Mouse (Mus musculus) limb, embryonic 14.5 days (tissue): Measurements from ENCODE around the gene Alg14. TPM values are rescaled to one million over a fixed set of nuclear protein-coding genes. Genes with fewer than 3 reads are reported as not detected.

Experiments used
- ATAC-seq: fragments of 200-750 bp; cut with Nextera tagmentation; 2 replicates; pipeline ENCODE4 v1.8.0; 2017; ENCODE audit warnings: low read depth, moderate number of reproducible peaks, moderate TSS enrichment; ENCODE audit not compliant: low FRiP score
- DNase-seq: peaks from one replicate; pipeline ENCODE4 v3.0.0-alpha.2; 2015; ENCODE audit warnings: low spot score
- H3K27ac ChIP-seq: fragments of 300-500 bp; sonication (generic); replicated peaks from 2 replicates; pipeline ENCODE4 v1.5.1; 2014; ENCODE audit warnings: low read depth, mild to moderate bottlenecking, low read length, moderate library complexity, mixed read lengths
- H3K27me3 ChIP-seq: fragments of 300-500 bp; sonication (generic); 2 replicates; pipeline ENCODE4 v1.6.1; 2014; ENCODE audit warnings: low read length, mixed read lengths; ENCODE audit not compliant: control insufficient read depth, insufficient read depth
- H3K36me3 ChIP-seq: fragments of 300-500 bp; sonication (generic); 2 replicates; pipeline ENCODE4 v1.6.1; 2014; ENCODE audit warnings: mild to moderate bottlenecking, low read length, moderate library complexity, mixed read lengths; ENCODE audit not compliant: control insufficient read depth, insufficient read depth
- H3K4me1 ChIP-seq: fragments of 300-500 bp; sonication (generic); 2 replicates; pipeline ENCODE4 v1.6.1; 2014; ENCODE audit warnings: antibody characterized with exemption, low read length, mixed read lengths; ENCODE audit not compliant: control insufficient read depth, insufficient read depth
- H3K4me2 ChIP-seq: fragments of 300-500 bp; sonication (generic); replicated peaks from 2 replicates; pipeline ENCODE4 v1.6.1; 2014; ENCODE audit warnings: low read depth, mild to moderate bottlenecking, low read length, moderate library complexity; ENCODE audit not compliant: severe bottlenecking
- H3K4me3 ChIP-seq: fragments of 300-500 bp; sonication (generic); replicated peaks from 2 replicates; pipeline ENCODE4 v1.5.1; 2014; ENCODE audit warnings: low read length
- H3K9ac ChIP-seq: fragments of 300-500 bp; sonication (generic); 2 replicates; pipeline ENCODE4 v1.6.1; 2014; ENCODE audit warnings: mild to moderate bottlenecking, low read depth, low read length, moderate library complexity; ENCODE audit not compliant: severe bottlenecking
- H3K9me3 ChIP-seq: fragments of 300-500 bp; sonication (generic); 2 replicates; pipeline ENCODE4 v1.6.1; 2016; ENCODE audit warnings: low read length; ENCODE audit not compliant: control insufficient read depth
- POLR2A ChIP-seq: fragments of 200-500 bp; IDR thresholded peaks from 2 replicates; pipeline ENCODE4 v1.8.0; 2012; ENCODE audit warnings: inconsistent platforms, mild to moderate bottlenecking, moderate library complexity, borderline replicate concordance; ENCODE audit not compliant: insufficient read depth, insufficient read length; ENCODE audit errors: extremely low read depth
- WGBS: fragments of 180-500 bp; shearing (Covaris S2); extraction: QIAGEN DNeasy Blood & Tissue Kit; methylation state at CpG from one replicate; pipeline ENCODE4 v1.1.7; 2014; 5-methylcytosine and 5-hydroxymethylcytosine counted together
- polyA plus RNA-seq, 2 experiments: library from polyadenylated mRNA; depleted of rRNA in 1 of 2; stranded (reverse) in 1 of 2; unstranded in 1 of 2; fragments of >200 nt; fragmentation: Nextera tagmentation in 1 of 2; extraction: Ambion mirVana in 1 of 2; gene quantifications; 2 replicates each; pipeline versions ENCODE4 v1.2.1 to v1.2.3; 2012 to 2014

Gene Alg14
- polyA plus RNA-seq, 2 experiments = 23.7 to 47.4 TPM

DNA sequence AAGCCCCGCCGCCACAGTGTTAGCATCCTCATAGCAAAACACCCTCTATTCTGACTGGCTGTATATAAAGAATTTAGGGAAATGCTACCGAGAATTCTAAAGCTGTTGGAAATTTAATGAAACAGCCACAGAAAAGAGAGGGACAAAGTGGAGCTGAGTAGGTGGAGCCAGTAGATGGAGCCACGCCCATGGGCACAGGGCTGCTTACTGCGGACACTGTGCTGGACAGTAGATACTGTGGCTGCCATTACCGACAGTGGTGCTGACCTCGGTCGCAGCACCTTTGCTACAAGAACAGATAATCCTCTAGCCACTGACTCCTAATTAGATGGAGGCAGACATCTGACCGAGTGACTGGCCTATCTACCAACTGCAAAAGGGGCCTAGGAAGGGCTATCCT, 64.0 kb downstream of the Alg14 start:
- WGBS = 84% methylated on average over 9 of the region's 9 CpGs
- DNase-seq (no peak), ATAC-seq (no peak)
- Histone ChIP-seq H3K4me2 (no peak overlapping the region), H3K4me3 (no peak overlapping the region), H3K9ac (no peak overlapping the region), H3K36me3 (no peaks in the 10 kb centered on the region), H3K4me1 (no peaks in the 10 kb centered on the region), H3K27ac (no peak overlapping the region), H3K27me3 (no peaks in the 10 kb centered on the region), H3K9me3 (no peaks in the 10 kb centered on the region)
- no peak for TF ChIP-seq POLR2A

DNA sequence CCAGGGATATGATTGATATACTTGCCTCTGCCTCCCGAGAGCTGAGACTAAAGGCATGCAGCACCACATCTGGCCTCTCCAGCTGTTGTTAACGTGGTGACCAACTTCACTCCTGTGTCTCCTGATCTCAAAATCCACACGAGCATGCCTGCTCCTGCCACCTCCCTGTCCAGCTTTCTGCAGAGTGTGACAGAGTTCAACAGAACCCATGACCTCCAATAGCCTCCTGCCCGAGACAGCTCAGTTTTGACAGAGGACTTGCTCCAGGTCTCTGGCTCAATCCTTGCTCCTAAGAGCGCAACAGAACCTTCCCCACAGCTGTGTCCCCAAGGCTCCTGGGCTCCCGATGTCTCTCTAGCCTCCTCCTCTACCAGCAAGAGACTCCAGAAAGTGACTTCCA, 64.5 kb downstream of the Alg14 start:
- Histone ChIP-seq H3K4me3 (no peak overlapping the region), H3K36me3 (no peaks in the 10 kb centered on the region), H3K9me3 (no peaks in the 10 kb centered on the region), H3K4me1 (no peaks in the 10 kb centered on the region), H3K27me3 (no peaks in the 10 kb centered on the region), H3K9ac (no peak overlapping the region), H3K27ac (no peak overlapping the region), H3K4me2 (no peak overlapping the region)
- no peak for DNase-seq
- no peak for TF ChIP-seq POLR2A
- WGBS = 70% methylated on average over 6 of the region's 6 CpGs
- ATAC-seq = no peak

DNA sequence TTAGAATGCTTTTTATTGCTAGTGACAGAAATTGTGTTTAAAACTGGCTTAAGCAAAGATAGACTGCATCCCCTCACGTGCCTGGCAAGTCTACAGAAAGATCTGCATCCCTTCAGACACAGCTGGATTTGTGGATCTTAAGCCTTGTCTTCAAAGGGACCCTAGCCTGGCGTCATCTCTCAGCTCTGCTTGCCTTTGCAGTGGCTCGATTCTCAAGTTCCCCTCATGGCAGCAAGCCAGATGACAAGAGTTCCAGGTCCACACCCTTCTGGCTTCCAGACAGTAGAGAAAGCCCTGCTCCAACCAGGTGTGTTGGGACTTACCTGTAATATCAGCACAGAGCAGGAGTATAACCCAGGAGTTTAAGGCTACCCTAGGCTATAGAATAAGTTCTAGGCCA, 65.5 kb downstream of the Alg14 start:
- DNase-seq = no peak

DNA sequence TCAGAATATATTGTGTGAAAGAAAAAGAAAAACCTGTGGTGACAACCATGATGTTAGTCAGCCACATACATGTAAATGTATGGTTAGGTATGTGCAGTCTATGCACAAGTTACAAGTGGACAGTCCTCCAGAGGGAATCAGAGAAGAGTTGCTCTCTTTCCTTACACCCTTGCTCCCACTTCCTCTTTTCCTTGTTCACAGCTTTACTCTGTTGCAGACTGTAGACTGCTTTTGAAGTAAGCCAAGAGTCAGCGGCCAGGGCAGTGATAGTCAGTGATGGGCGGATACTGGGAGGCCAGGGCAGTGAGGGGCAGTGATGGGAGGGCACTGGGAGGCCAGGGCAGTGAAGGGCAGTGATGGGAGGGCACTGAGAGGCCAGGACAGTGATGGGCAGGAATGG, 66.7 kb downstream of the Alg14 start:
- no peak for TF ChIP-seq POLR2A
- 64% methylated on average over 2 of the region's 2 CpGs for WGBS

More for the DNA sequence above, 65.5 kb downstream of the Alg14 start:
- H3K27ac ChIP-seq = no peak overlapping the region
- 49% methylated on average over 3 of the region's 3 CpGs for WGBS
- no peak overlapping the region for H3K4me3 ChIP-seq
- no peak overlapping the region for H3K9ac ChIP-seq
- no peaks in the 10 kb centered on the region for H3K27me3 ChIP-seq
- TF ChIP-seq POLR2A = no peak
- no peak overlapping the region for H3K4me2 ChIP-seq
- H3K4me1 ChIP-seq = no peaks in the 10 kb centered on the region
- no peaks in the 10 kb centered on the region for H3K9me3 ChIP-seq
- no peak for ATAC-seq
- no peaks in the 10 kb centered on the region for H3K36me3 ChIP-seq

DNA sequence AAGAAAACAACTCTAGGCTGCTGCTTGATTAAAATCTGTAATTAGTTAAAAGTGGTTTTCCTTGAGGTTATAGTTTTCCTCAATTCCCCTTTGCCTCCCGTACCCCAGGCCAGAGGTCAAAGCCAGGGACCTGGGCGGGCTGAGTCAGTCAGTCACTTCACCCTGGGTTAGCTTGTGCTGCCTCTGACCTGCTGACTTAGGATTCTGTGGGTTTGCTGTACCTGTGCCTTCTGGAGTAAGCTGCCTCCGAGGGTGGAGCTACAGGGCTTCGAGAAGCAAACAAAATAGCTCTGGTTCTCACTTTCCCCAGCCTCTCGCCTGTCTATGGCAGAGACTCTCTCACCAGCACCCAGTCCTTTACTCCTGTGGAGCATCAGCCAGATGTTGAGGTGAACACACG, 67.3 kb downstream of the Alg14 start:
- TF ChIP-seq POLR2A = no peak
- Histone ChIP-seq H3K27ac (no peak overlapping the region), H3K9ac (no peak overlapping the region), H3K4me3 (no peak overlapping the region), H3K4me2 (no peak overlapping the region), H3K4me1 (no peaks in the 10 kb centered on the region), H3K36me3 (no peaks in the 10 kb centered on the region), H3K27me3 (no peaks in the 10 kb centered on the region), H3K9me3 (no peaks in the 10 kb centered on the region)
- 71% methylated on average over 6 of the region's 6 CpGs for WGBS
- no peak for DNase-seq
- no peak for ATAC-seq

More for the DNA sequence above, 66.7 kb downstream of the Alg14 start:
- no peaks in the 10 kb centered on the region for H3K9me3 ChIP-seq
- H3K9ac ChIP-seq = no peak overlapping the region
- H3K27me3 ChIP-seq = no peaks in the 10 kb centered on the region
- no peak for ATAC-seq
- no peak overlapping the region for H3K4me2 ChIP-seq
- no peak overlapping the region for H3K4me3 ChIP-seq
- H3K36me3 ChIP-seq = no peaks in the 10 kb centered on the region
- no peak overlapping the region for H3K27ac ChIP-seq
- no peaks in the 10 kb centered on the region for H3K4me1 ChIP-seq
- no peak for DNase-seq

DNA sequence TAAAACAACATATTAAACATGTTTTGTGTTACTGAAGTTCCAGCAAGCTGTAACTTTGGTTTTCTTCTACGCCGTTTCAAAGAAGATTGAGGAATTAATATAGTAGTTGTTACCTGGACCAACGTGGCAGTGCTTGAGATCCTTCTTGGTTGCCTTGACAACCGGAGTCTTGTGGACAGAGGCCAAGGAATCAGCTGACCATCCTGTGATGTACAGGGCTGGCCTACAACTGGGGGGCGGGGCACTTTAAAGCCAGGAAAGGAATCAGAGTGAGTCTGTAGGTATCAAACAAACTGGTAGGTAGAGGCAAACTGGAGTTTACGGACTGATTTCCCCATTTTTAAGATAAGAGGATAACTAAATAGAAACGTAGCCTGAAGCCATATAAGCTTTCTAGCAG, 67.7 kb downstream of the Alg14 start:
- TF ChIP-seq POLR2A = no peak
- no peaks in the 10 kb centered on the region for H3K9me3 ChIP-seq
- H3K27ac ChIP-seq = no peak overlapping the region
- no peak overlapping the region for H3K9ac ChIP-seq
- H3K36me3 ChIP-seq = no peaks in the 10 kb centered on the region
- no peak overlapping the region for H3K4me2 ChIP-seq
- ATAC-seq (no peak), DNase-seq (no peak)
- no peaks in the 10 kb centered on the region for H3K27me3 ChIP-seq
- WGBS = 81% methylated on average over 7 of the region's 7 CpGs
- no peak overlapping the region for H3K4me3 ChIP-seq
- H3K4me1 ChIP-seq = no peaks in the 10 kb centered on the region
